Mouse (Mus musculus): ENCODE results near the gene Gm17606.

Gm17606 gene

GRCm38 (mm10) chr14:54623334-54623733 lies 17.4 kb upstream of the Gm17606 start:
- no peak for DNase-seq (ENCODE audit: inconsistent age in 2 of 2, low spot score in 1 of 2)

- no peak for DNase-seq (ENCODE audit: inconsistent age in 2 of 2, low spot score in 1 of 2)
Observed at GRCm38 (mm10) chr14:54624976-54625375, 15.8 kb upstream of the Gm17606 start.

- DNase-seq (ENCODE audit: inconsistent age in 2 of 2, low spot score in 1 of 2), result no peak
Observed at GRCm38 (mm10) chr14:54628103-54628502, 12.6 kb upstream of the Gm17606 start.

- DNase-seq (ENCODE audit: inconsistent age in 2 of 2, low spot score in 1 of 2), result no peak
Observed at GRCm38 (mm10) chr14:54629797-54630196, 11.0 kb upstream of the Gm17606 start.

- DNase-seq (ENCODE audit: inconsistent age in 2 of 2, low spot score in 1 of 2), result no peak
Observed at GRCm38 (mm10) chr14:54630583-54631239, 10.0 kb upstream of the Gm17606 start.

- no peak for DNase-seq (ENCODE audit: inconsistent age in 2 of 2, low spot score in 1 of 2)
Observed at GRCm38 (mm10) chr14:54631240-54631599, 9.5 kb upstream of the Gm17606 start.

GRCm38 (mm10) chr14:54632252-54632651 lies 8.5 kb upstream of the Gm17606 start:
- no peak for DNase-seq (ENCODE audit: inconsistent age in 2 of 2, low spot score in 1 of 2)

- no peak for DNase-seq (ENCODE audit: inconsistent age in 2 of 2, low spot score in 1 of 2)
Observed at GRCm38 (mm10) chr14:54634182-54634581, 6.6 kb upstream of the Gm17606 start.

- DNase-seq (ENCODE audit: inconsistent age in 2 of 2, low spot score in 1 of 2), result peak in 1 of 2 experiments; percentile 77
Observed at GRCm38 (mm10) chr14:54636954-54637353, 3.8 kb upstream of the Gm17606 start.

- no peak for DNase-seq (ENCODE audit: inconsistent age in 2 of 2, low spot score in 1 of 2)
Observed at GRCm38 (mm10) chr14:54638210-54638609, 2.5 kb upstream of the Gm17606 start.

- DNase-seq (ENCODE audit: inconsistent age in 2 of 2, low spot score in 1 of 2), result no peak
Observed at GRCm38 (mm10) chr14:54640121-54640520, 631 bp upstream of the Gm17606 start.

- DNase-seq (ENCODE audit: inconsistent age in 2 of 2, low spot score in 1 of 2), result peak; percentile 92 to 97
Observed at GRCm38 (mm10) chr14:54641305-54641969, 685 bp downstream of the Gm17606 start, which contains the start of gene Cdh24. Gene Cdh24, minus strand, starts transcription at chr14:54641364.

- peak in 1 of 2 experiments; percentile 56 for DNase-seq (ENCODE audit: inconsistent age in 2 of 2, low spot score in 1 of 2)
Observed at GRCm38 (mm10) chr14:54642224-54642944, 1.6 kb downstream of the Gm17606 start.

- no peak for DNase-seq (ENCODE audit: inconsistent age in 2 of 2, low spot score in 1 of 2)
Observed at GRCm38 (mm10) chr14:54643011-54643410, 2.3 kb downstream of the Gm17606 start.

- DNase-seq (ENCODE audit: inconsistent age in 2 of 2, low spot score in 1 of 2), result peak; percentile 60 to 73
Observed at GRCm38 (mm10) chr14:54644294-54644693, 3.5 kb downstream of the Gm17606 start.

GRCm38 (mm10) chr14:54646455-54646854 lies 5.7 kb downstream of the Gm17606 start:
- DNase-seq (ENCODE audit: inconsistent age in 2 of 2, low spot score in 1 of 2), result no peak

- no peak for DNase-seq (ENCODE audit: inconsistent age in 2 of 2, low spot score in 1 of 2)
Observed at GRCm38 (mm10) chr14:54646898-54647636, 6.3 kb downstream of the Gm17606 start.

- DNase-seq (ENCODE audit: inconsistent age in 2 of 2, low spot score in 1 of 2), result no peak
Observed at GRCm38 (mm10) chr14:54647900-54648299, 7.1 kb downstream of the Gm17606 start.

- peak; percentile 80 to 93 for DNase-seq (ENCODE audit: inconsistent age in 2 of 2, low spot score in 1 of 2)
Observed at GRCm38 (mm10) chr14:54650621-54651454, 10.1 kb downstream of the Gm17606 start.

- no peak for DNase-seq (ENCODE audit: inconsistent age in 2 of 2, low spot score in 1 of 2)
Observed at GRCm38 (mm10) chr14:54651556-54651955, 10.8 kb downstream of the Gm17606 start.

Data from adrenal gland, adult (tissue).